Mouse (Mus musculus): ENCODE measurements around the gene Slc2a1.

DNA sequence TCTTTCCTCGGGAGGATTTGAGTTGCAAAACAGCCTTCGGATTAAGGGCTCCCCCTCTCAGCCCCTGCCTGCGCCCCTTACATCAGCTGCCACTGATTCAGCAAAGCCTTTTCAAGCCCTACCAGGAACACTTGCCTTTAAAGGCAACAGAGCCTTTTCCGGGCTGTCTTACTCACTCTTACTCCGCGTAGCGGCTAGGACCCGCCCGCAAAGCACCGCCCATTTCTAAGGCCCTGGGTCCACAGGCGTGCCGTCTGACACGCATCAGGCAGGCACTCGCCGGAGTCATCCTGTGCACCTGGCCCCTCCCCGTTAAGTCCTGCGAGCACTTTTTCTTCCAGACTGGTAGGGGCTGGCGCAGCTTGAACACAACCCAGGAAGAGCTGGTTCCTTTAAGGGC is 2.8 kb upstream of the Slc2a1 start:
- TF ChIP-seq CTCF (IDR thresholded peaks at IDR 0.05; ENCODE audit: borderline replicate concordance, control insufficient read depth, extremely low read depth, insufficient read depth, low read length, poor library complexity) (peak; percentile 40; the same call in 1 of the 2 replicates), POLR2A (IDR thresholded peaks at IDR 0.05; ENCODE audit: control insufficient read depth, extremely low read depth, insufficient read depth, low read length, poor library complexity) (0 out of 2 replicates have a peak, but pooled peaks have one; percentile 26)
